Mouse (Mus musculus): ENCODE measurements around the gene Stim1. TPM values are rescaled to one million over a fixed set of nuclear protein-coding genes. Genes with fewer than 3 reads are reported as not detected.
"Not testable (repeated sequence)": the region's sequence is repeated elsewhere in the genome, so short reads cannot be mapped to it uniquely, and the experiment has no call there.

Stim1 gene
- polyA plus RNA-seq, 1 experiment, result 2.7 TPM

DNA sequence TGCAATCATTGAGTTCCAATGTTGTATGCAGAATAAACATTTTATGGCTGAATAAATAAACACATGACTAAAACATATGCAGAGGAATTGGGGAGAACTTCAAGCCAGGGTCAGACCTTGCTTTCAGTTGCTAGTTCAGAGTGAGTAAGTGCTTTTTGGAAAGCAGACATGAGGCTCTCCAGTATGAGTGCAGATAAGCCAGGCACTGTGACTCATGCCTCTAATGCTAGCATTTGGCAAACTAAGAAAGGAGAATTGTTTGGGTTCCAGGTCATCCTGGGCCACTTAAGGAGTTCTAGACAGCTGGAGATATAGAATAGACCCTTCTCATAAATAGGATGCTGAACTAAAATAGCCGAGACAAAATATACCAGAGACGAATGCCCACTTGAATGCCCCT is 216.1 kb downstream of the Stim1 start:
- Histone ChIP-seq H3K4me3 (replicated peaks) (no peak overlapping the region), H3K27me3 (ENCODE audit: control insufficient read depth) (peaks cover 6% of the 10 kb centered on the region), H3K4me1 (ENCODE audit: control insufficient read depth) (peaks cover 24% of the 10 kb centered on the region), H3K9me3 (ENCODE audit: control insufficient read depth, low read length) (no peaks in the 10 kb centered on the region), H3K36me3 (ENCODE audit: control insufficient read depth) (no peaks in the 10 kb centered on the region)
- TF ChIP-seq GATA1 (IDR thresholded peaks at IDR 0.05; ENCODE audit: low read length) (no peak), TAL1 (IDR thresholded peaks at IDR 0.05; ENCODE audit: low read length) (no peak)

DNA sequence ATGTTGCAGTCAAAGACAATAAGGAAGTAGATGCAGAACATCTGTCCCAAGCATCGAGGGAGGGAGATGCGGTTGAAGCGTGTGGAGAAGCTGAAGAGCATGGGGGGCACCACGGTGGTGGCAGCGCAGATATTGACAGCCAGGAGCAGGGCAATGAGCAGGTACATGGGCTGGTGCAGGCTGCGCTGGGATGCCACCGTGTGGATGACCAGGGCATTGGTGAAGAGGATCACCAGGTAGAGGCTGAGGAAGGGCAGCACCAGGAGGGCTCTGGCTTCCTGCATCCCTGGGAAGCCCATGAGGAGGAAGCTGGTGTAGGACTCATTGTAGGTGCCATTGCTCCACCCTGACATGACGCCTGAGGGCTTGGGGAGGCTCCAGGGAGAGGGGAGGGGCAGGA is 217.2 kb downstream of the Stim1 start:
- not testable (repeated sequence) for H3K36me3 ChIP-seq (ENCODE audit: control insufficient read depth); H3K9me3 ChIP-seq (ENCODE audit: control insufficient read depth, low read length); H3K4me3 ChIP-seq (replicated peaks); H3K27me3 ChIP-seq (ENCODE audit: control insufficient read depth)
- peaks cover 24% of the 10 kb centered on the region for H3K4me1 ChIP-seq (ENCODE audit: control insufficient read depth)

DNA sequence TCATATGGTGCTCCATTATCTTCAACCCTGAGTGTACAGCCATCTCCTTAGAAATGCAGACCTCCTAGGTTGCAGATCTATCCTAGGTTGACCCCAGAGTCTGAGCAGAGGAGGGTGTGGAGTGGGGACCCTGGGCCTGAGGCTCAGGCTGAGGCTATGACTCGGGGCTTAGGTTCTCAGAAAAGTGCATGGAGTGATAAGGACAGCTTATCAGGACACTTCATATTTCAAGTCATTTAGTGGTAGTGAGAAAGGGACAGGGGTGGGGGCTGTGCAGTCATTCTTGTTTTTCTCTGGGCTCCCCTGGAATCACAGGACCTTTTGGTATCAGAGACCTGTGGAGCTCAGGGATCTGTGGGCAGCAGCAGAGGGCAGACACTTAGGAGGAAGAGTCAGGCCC is 218.5 kb downstream of the Stim1 start:
- H3K27me3 ChIP-seq (ENCODE audit: control insufficient read depth), result peaks cover 4% of the 10 kb centered on the region
- no peak for TF ChIP-seq GATA1 (IDR thresholded peaks at IDR 0.05; ENCODE audit: low read length)
- TF ChIP-seq TAL1 (IDR thresholded peaks at IDR 0.05; ENCODE audit: low read length), result no peak
- peaks cover 22% of the 10 kb centered on the region for H3K4me1 ChIP-seq (ENCODE audit: control insufficient read depth)
- H3K4me3 ChIP-seq (replicated peaks), result no peak overlapping the region
- no peaks in the 10 kb centered on the region for H3K36me3 ChIP-seq (ENCODE audit: control insufficient read depth)
- H3K9me3 ChIP-seq (ENCODE audit: control insufficient read depth, low read length), result no peaks in the 10 kb centered on the region

Other genes starting within 250 kb of the Stim1 start
- 0.67 and 1.0 TPM in 2 replicates for gene Il18bp, start 249.1 kb upstream of the Stim1 start, polyA plus RNA-seq (2012)
- gene Rnf121, start 202.3 kb upstream of the Stim1 start, polyA plus RNA-seq (2012), result 0.12 and 0.34 TPM in 2 replicates
- gene Xndc1, start 202.3 kb upstream of the Stim1 start, polyA plus RNA-seq (2012), result 2.0 TPM in 2 replicates
- gene Xntrpc, start 202.1 kb upstream of the Stim1 start, polyA plus RNA-seq (2012), result not detected in 2 replicates
- gene Trpc2, start 184.7 kb upstream of the Stim1 start, polyA plus RNA-seq (2012), result 0.15 and 0.37 TPM in 2 replicates
- not detected in 2 replicates for gene Art1, start 166.1 kb upstream of the Stim1 start, polyA plus RNA-seq (2012)
- not detected in 2 replicates for gene Art5, start 158.3 kb upstream of the Stim1 start, polyA plus RNA-seq (2012)
- 0.02 TPM in 1 of 2 replicates, not detected in the other for gene Chrna10, start 151.0 kb upstream of the Stim1 start, polyA plus RNA-seq (2012)
- gene Nup98, start 57.6 kb upstream of the Stim1 start, polyA plus RNA-seq (2012), result 0.17 and 0.18 TPM in 2 replicates
- 0.14 and 1.5 TPM in 2 replicates for gene Pgap2, start 57.6 kb upstream of the Stim1 start, polyA plus RNA-seq (2012)
- gene Rhog, start 11.8 kb upstream of the Stim1 start, polyA plus RNA-seq (2012), result 7.6 and 15.0 TPM in 2 replicates
- 14.9 and 31.0 TPM in 2 replicates for gene Rrm1, start 173.9 kb downstream of the Stim1 start, polyA plus RNA-seq (2012)
- gene Olfr543, start 213.9 kb downstream of the Stim1 start, polyA plus RNA-seq (2012), result not detected in 2 replicates
- not detected in 2 replicates for gene Olfr544, start 220.5 kb downstream of the Stim1 start, polyA plus RNA-seq (2012)
- not detected in 2 replicates for gene Olfr545, start 231.8 kb downstream of the Stim1 start, polyA plus RNA-seq (2012)

Measured in erythroblast, embryonic 14.5 days (primary cell).